Mouse (Mus musculus) left cerebral cortex, adult 9 months (tissue): ENCODE measurements around the gene Gm4871.

Experiments used
- DNase-seq, 2 experiments: peaks; one replicate each; pipeline ENCODE4 v3.0.0; 2022; ENCODE audit warnings: low spot score in 2 of 2

The Gm4871 gene

GRCm38 (mm10) chr5:144998491-144998890 is 34.1 kb downstream of the Gm4871 start:
- no peak for DNase-seq

- no peak for DNase-seq
Observed at GRCm38 (mm10) chr5:144990481-144990880, 42.1 kb downstream of the Gm4871 start.

GRCm38 (mm10) chr5:144990051-144990450 is 42.5 kb downstream of the Gm4871 start:
- no peak for DNase-seq

- DNase-seq = no peak
Observed at GRCm38 (mm10) chr5:144989061-144989405, 43.5 kb downstream of the Gm4871 start.

- DNase-seq = peak; percentile 36 to 69
Observed at GRCm38 (mm10) chr5:144988340-144989060, 44.1 kb downstream of the Gm4871 start.

GRCm38 (mm10) chr5:144987561-144987960 is 45.0 kb downstream of the Gm4871 start:
- no peak for DNase-seq

GRCm38 (mm10) chr5:144984839-144985238 is 47.7 kb downstream of the Gm4871 start:
- DNase-seq = no peak

GRCm38 (mm10) chr5:144983227-144983626 is 49.3 kb downstream of the Gm4871 start:
- DNase-seq = no peak
